Mouse (Mus musculus): ENCODE results near the gene Zfp697. TPM values are rescaled to one million over a fixed set of nuclear protein-coding genes. Genes with fewer than 3 reads are reported as not detected.
"Not testable (repeated sequence)": the region's sequence is repeated elsewhere in the genome, so short reads cannot be mapped to it uniquely, and the experiment has no call there.

Zfp697 gene
- polyA plus RNA-seq, 1 experiment from 2014 or later: 9.9 TPM

- not testable (repeated sequence) for H3K27me3 ChIP-seq (replicated peaks; ENCODE audit: control insufficient read depth, insufficient read depth, low read length); H3K9ac ChIP-seq (ENCODE audit: low read length); H3K9me3 ChIP-seq (ENCODE audit: control insufficient read depth, low read length); H3K4me1 ChIP-seq (replicated peaks; ENCODE audit: control insufficient read depth, insufficient read depth, low read length); ATAC-seq (replicated peaks; ENCODE audit: low FRiP score, low TSS enrichment, low read depth); H3K27ac ChIP-seq (ENCODE audit: low read depth); H3K4me2 ChIP-seq (ENCODE audit: low read length); H3K36me3 ChIP-seq (ENCODE audit: control insufficient read depth, insufficient read depth, low read length); H3K4me3 ChIP-seq (ENCODE audit: low read depth, low read length); DNase-seq (ENCODE audit: low spot score)
Observed at GRCm38 (mm10) chr3:98495055-98495454, 112.8 kb downstream of the Zfp697 start.

GRCm38 (mm10) chr3:98496762-98497161 lies 114.5 kb downstream of the Zfp697 start:
- not testable (repeated sequence) for DNase-seq (ENCODE audit: low spot score); H3K9me3 ChIP-seq (ENCODE audit: control insufficient read depth, low read length); H3K36me3 ChIP-seq (ENCODE audit: control insufficient read depth, insufficient read depth, low read length); H3K4me2 ChIP-seq (ENCODE audit: low read length); ATAC-seq (replicated peaks; ENCODE audit: low FRiP score, low TSS enrichment, low read depth); H3K27ac ChIP-seq (ENCODE audit: low read depth); H3K4me3 ChIP-seq (ENCODE audit: low read depth, low read length); H3K27me3 ChIP-seq (replicated peaks; ENCODE audit: control insufficient read depth, insufficient read depth, low read length); H3K4me1 ChIP-seq (replicated peaks; ENCODE audit: control insufficient read depth, insufficient read depth, low read length); H3K9ac ChIP-seq (ENCODE audit: low read length)
- no CpG with 5 or more reads among the region's 2 CpGs for WGBS

- not testable (repeated sequence) for H3K9me3 ChIP-seq (ENCODE audit: control insufficient read depth, low read length); DNase-seq (ENCODE audit: low spot score); H3K27ac ChIP-seq (ENCODE audit: low read depth); H3K4me1 ChIP-seq (replicated peaks; ENCODE audit: control insufficient read depth, insufficient read depth, low read length); H3K4me2 ChIP-seq (ENCODE audit: low read length); H3K27me3 ChIP-seq (replicated peaks; ENCODE audit: control insufficient read depth, insufficient read depth, low read length); H3K4me3 ChIP-seq (ENCODE audit: low read depth, low read length); H3K36me3 ChIP-seq (ENCODE audit: control insufficient read depth, insufficient read depth, low read length); ATAC-seq (replicated peaks; ENCODE audit: low FRiP score, low TSS enrichment, low read depth); H3K9ac ChIP-seq (ENCODE audit: low read length)
Observed at GRCm38 (mm10) chr3:98497401-98497800, 115.1 kb downstream of the Zfp697 start.

- no CpG with 5 or more reads among the region's 5 CpGs for WGBS
- H3K27ac ChIP-seq (ENCODE audit: low read depth); DNase-seq (ENCODE audit: low spot score); H3K9me3 ChIP-seq (ENCODE audit: control insufficient read depth, low read length); H3K27me3 ChIP-seq (replicated peaks; ENCODE audit: control insufficient read depth, insufficient read depth, low read length); H3K9ac ChIP-seq (ENCODE audit: low read length); H3K4me2 ChIP-seq (ENCODE audit: low read length); H3K4me3 ChIP-seq (ENCODE audit: low read depth, low read length); H3K4me1 ChIP-seq (replicated peaks; ENCODE audit: control insufficient read depth, insufficient read depth, low read length); ATAC-seq (replicated peaks; ENCODE audit: low FRiP score, low TSS enrichment, low read depth); H3K36me3 ChIP-seq (ENCODE audit: control insufficient read depth, insufficient read depth, low read length): not testable (repeated sequence)
Observed at GRCm38 (mm10) chr3:98507229-98507628, 125.0 kb downstream of the Zfp697 start.

- DNase-seq (ENCODE audit: low spot score); H3K4me3 ChIP-seq (ENCODE audit: low read depth, low read length); H3K9me3 ChIP-seq (ENCODE audit: control insufficient read depth, low read length); H3K4me2 ChIP-seq (ENCODE audit: low read length); H3K27ac ChIP-seq (ENCODE audit: low read depth); H3K9ac ChIP-seq (ENCODE audit: low read length); H3K27me3 ChIP-seq (replicated peaks; ENCODE audit: control insufficient read depth, insufficient read depth, low read length); H3K4me1 ChIP-seq (replicated peaks; ENCODE audit: control insufficient read depth, insufficient read depth, low read length); H3K36me3 ChIP-seq (ENCODE audit: control insufficient read depth, insufficient read depth, low read length); ATAC-seq (replicated peaks; ENCODE audit: low FRiP score, low TSS enrichment, low read depth): not testable (repeated sequence)
- WGBS: no CpG with 5 or more reads among the region's 1 CpGs
Observed at GRCm38 (mm10) chr3:98510414-98510813, 128.2 kb downstream of the Zfp697 start, which contains the start of gene Hsd3b4. TSS of gene Hsd3b4 (minus strand) at chr3:98510514.

GRCm38 (mm10) chr3:98522779-98523178 lies 140.5 kb downstream of the Zfp697 start:
- ATAC-seq (replicated peaks; ENCODE audit: low FRiP score, low TSS enrichment, low read depth); H3K27me3 ChIP-seq (replicated peaks; ENCODE audit: control insufficient read depth, insufficient read depth, low read length); H3K36me3 ChIP-seq (ENCODE audit: control insufficient read depth, insufficient read depth, low read length); H3K4me1 ChIP-seq (replicated peaks; ENCODE audit: control insufficient read depth, insufficient read depth, low read length); H3K27ac ChIP-seq (ENCODE audit: low read depth); H3K9ac ChIP-seq (ENCODE audit: low read length); H3K4me2 ChIP-seq (ENCODE audit: low read length); H3K9me3 ChIP-seq (ENCODE audit: control insufficient read depth, low read length); H3K4me3 ChIP-seq (ENCODE audit: low read depth, low read length); DNase-seq (ENCODE audit: low spot score): not testable (repeated sequence)
- 33% methylated on average over 1 of the region's 2 CpGs for WGBS

GRCm38 (mm10) chr3:98524552-98524951 lies 142.3 kb downstream of the Zfp697 start:
- H3K27ac ChIP-seq (ENCODE audit: low read depth); DNase-seq (ENCODE audit: low spot score); H3K4me1 ChIP-seq (replicated peaks; ENCODE audit: control insufficient read depth, insufficient read depth, low read length); H3K9ac ChIP-seq (ENCODE audit: low read length); ATAC-seq (replicated peaks; ENCODE audit: low FRiP score, low TSS enrichment, low read depth); H3K36me3 ChIP-seq (ENCODE audit: control insufficient read depth, insufficient read depth, low read length); H3K27me3 ChIP-seq (replicated peaks; ENCODE audit: control insufficient read depth, insufficient read depth, low read length); H3K4me2 ChIP-seq (ENCODE audit: low read length); H3K9me3 ChIP-seq (ENCODE audit: control insufficient read depth, low read length); H3K4me3 ChIP-seq (ENCODE audit: low read depth, low read length): not testable (repeated sequence)
- WGBS: no CpG with 5 or more reads among the region's 1 CpGs

GRCm38 (mm10) chr3:98524978-98525377 lies 142.7 kb downstream of the Zfp697 start:
- H3K9ac ChIP-seq (ENCODE audit: low read length); H3K4me3 ChIP-seq (ENCODE audit: low read depth, low read length); ATAC-seq (replicated peaks; ENCODE audit: low FRiP score, low TSS enrichment, low read depth); H3K9me3 ChIP-seq (ENCODE audit: control insufficient read depth, low read length); H3K27me3 ChIP-seq (replicated peaks; ENCODE audit: control insufficient read depth, insufficient read depth, low read length); H3K27ac ChIP-seq (ENCODE audit: low read depth); H3K36me3 ChIP-seq (ENCODE audit: control insufficient read depth, insufficient read depth, low read length); DNase-seq (ENCODE audit: low spot score); H3K4me1 ChIP-seq (replicated peaks; ENCODE audit: control insufficient read depth, insufficient read depth, low read length); H3K4me2 ChIP-seq (ENCODE audit: low read length): not testable (repeated sequence)

GRCm38 (mm10) chr3:98547641-98548040 lies 165.4 kb downstream of the Zfp697 start:
- H3K4me2 ChIP-seq (ENCODE audit: low read length); H3K9me3 ChIP-seq (ENCODE audit: control insufficient read depth, low read length); H3K27ac ChIP-seq (ENCODE audit: low read depth); H3K4me1 ChIP-seq (replicated peaks; ENCODE audit: control insufficient read depth, insufficient read depth, low read length); DNase-seq (ENCODE audit: low spot score); H3K36me3 ChIP-seq (ENCODE audit: control insufficient read depth, insufficient read depth, low read length); H3K9ac ChIP-seq (ENCODE audit: low read length); ATAC-seq (replicated peaks; ENCODE audit: low FRiP score, low TSS enrichment, low read depth); H3K4me3 ChIP-seq (ENCODE audit: low read depth, low read length); H3K27me3 ChIP-seq (replicated peaks; ENCODE audit: control insufficient read depth, insufficient read depth, low read length): not testable (repeated sequence)

Data from intestine, embryonic 14.5 days (tissue).